Mouse (Mus musculus) MEL (cell line): ENCODE measurements around the gene Gm12394. TPM values are rescaled to one million over a fixed set of nuclear protein-coding genes. Genes with fewer than 3 reads are reported as not detected.
"Not testable (repeated sequence)": the region's sequence is repeated elsewhere in the genome, so short reads cannot be mapped to it uniquely, and the experiment has no call there.

Experiments used
- DNase-seq: peaks from one replicate; pipeline ENCODE4 v3.0.0; 2011; ENCODE audit warnings: low read depth, low spot score
- H3K27ac ChIP-seq: 2 replicates; pipeline ENCODE4 v1.5.1; 2012; ENCODE audit warnings: low read depth, mild to moderate bottlenecking, control low read depth, low read length, moderate library complexity; ENCODE audit not compliant: control insufficient read depth
- H3K27me3 ChIP-seq, 2 experiments: fragments of 150-350 bp in 1 of 2; sonication (generic) in 1 of 2; 2 replicates each; pipeline ENCODE4 v1.6.1; 2012; ENCODE audit warnings: low read length in 2 of 2, mild to moderate bottlenecking in 2 of 2, improper control_type of control experiment in 1 of 2, moderate library complexity in 1 of 2; ENCODE audit not compliant: insufficient read depth in 2 of 2, control insufficient read depth in 1 of 2
- H3K36me3 ChIP-seq, 2 experiments: 2 replicates each; pipeline ENCODE4 v1.6.1; 2012 to 2014; ENCODE audit warnings: low read length in 2 of 2, improper control_type of control experiment in 1 of 2, inconsistent platforms in 1 of 2, mild to moderate bottlenecking in 1 of 2; ENCODE audit not compliant: insufficient read depth in 2 of 2, control insufficient read depth in 1 of 2
- H3K4me1 ChIP-seq, 2 experiments: fragments of 150-350 bp in 1 of 2; sonication (generic) in 1 of 2; 2 replicates each; pipeline ENCODE4 v1.6.1; 2012; ENCODE audit warnings: low read length in 2 of 2, improper control_type of control experiment in 1 of 2, mild to moderate bottlenecking in 1 of 2; ENCODE audit not compliant: insufficient read depth in 2 of 2, control insufficient read depth in 1 of 2
- H3K4me3 ChIP-seq, 2 experiments: fragments of 150-350 bp in 1 of 2; sonication (generic) in 1 of 2; 2 replicates each; pipeline ENCODE4 v1.5.1; 2012; ENCODE audit warnings: low read depth in 2 of 2, low read length in 2 of 2, mild to moderate bottlenecking in 2 of 2, moderate library complexity in 2 of 2, control low read depth in 1 of 2, improper control_type of control experiment in 1 of 2; ENCODE audit not compliant: control insufficient read depth in 1 of 2, insufficient read depth in 1 of 2
- H3K79me2 ChIP-seq: 2 replicates; pipeline ENCODE4 v1.6.1; 2012; ENCODE audit warnings: mild to moderate bottlenecking, low read length, moderate library complexity; ENCODE audit not compliant: control insufficient read depth, poor library complexity, insufficient read depth
- H3K9ac ChIP-seq: 2 replicates; pipeline ENCODE4 v1.6.1; 2012; ENCODE audit warnings: low read depth, mild to moderate bottlenecking, control low read depth, low read length, moderate library complexity; ENCODE audit not compliant: control insufficient read depth, poor library complexity, severe bottlenecking
- H3K9me3 ChIP-seq: fragments of 150-350 bp; sonication (generic); replicated peaks from 2 replicates; pipeline ENCODE4 v1.6.1; 2012; ENCODE audit warnings: mild to moderate bottlenecking, low read length, improper control_type of control experiment, moderate library complexity; ENCODE audit not compliant: insufficient read depth
- EP300 ChIP-seq, 2 experiments: IDR thresholded peaks; 2 replicates each; pipeline ENCODE4 v1.6.1; 2011; ENCODE audit warnings: improper control_type of control experiment in 2 of 2, low read length in 2 of 2, low read depth in 1 of 2, mild to moderate bottlenecking in 1 of 2
- SMC3 ChIP-seq: IDR thresholded peaks from 2 replicates; pipeline ENCODE4 v1.6.1; 2011; ENCODE audit warnings: low read depth, low read length, improper control_type of control experiment
- TBP ChIP-seq: IDR thresholded peaks from 2 replicates; pipeline ENCODE4 v1.8.0; 2011; ENCODE audit warnings: low read depth, low read length, improper control_type of control experiment
- TCF12 ChIP-seq: IDR thresholded peaks from 2 replicates; pipeline ENCODE4 v1.6.1; 2014; ENCODE audit warnings: low read depth, mild to moderate bottlenecking, inconsistent platforms, low read length, improper control_type of control experiment, moderate library complexity
- polyA plus RNA-seq, 2 experiments: library from polyadenylated mRNA; stranded (reverse) in 1 of 2; unstranded in 1 of 2; fragments of >175 nt in 1 of 2; fragments of >200 nt in 1 of 2; gene quantifications; 2 replicates each; pipeline versions ENCODE4 v1.2.1 to v1.2.4; 2012; ENCODE audit warnings: low replicate concordance in 2 of 2, low read depth in 1 of 2; ENCODE audit not compliant: insufficient read length in 2 of 2, insufficient read depth in 1 of 2, missing spikeins in 1 of 2
- total RNA-seq: library from RNA; depleted of rRNA; stranded (reverse); fragments of 300-350 nt; gene quantifications from 2 replicates; pipeline ENCODE4 v1.2.3, GENCODE M21; 2012

Gene Gm12394
- total and polyA plus RNA-seq, 3 experiments, result 0.10 TPM; not detected in 2

GRCm38 (mm10) chr4:42867390-42867789, 10.8 kb upstream of the Gm12394 start:
- H3K36me3 ChIP-seq, result 0 out of 4 replicates have a peak, but pooled peaks cover 0 to 5% of the 10 kb centered on the region in 2 experiments
- no peaks in the 10 kb centered on the region for H3K9me3 ChIP-seq
- no peaks in the 10 kb centered on the region for H3K79me2 ChIP-seq
- peaks cover 2 to 4% of the 10 kb centered on the region in 2 experiments; a peak in 2 of 4 replicates for H3K4me1 ChIP-seq
- no peak overlapping the region for H3K9ac ChIP-seq
- TF ChIP-seq EP300 (IDR thresholded peaks at IDR 0.05; ENCODE audit: low read depth in 1 of 2, low read length in 2 of 2) (peak in 1 of 2 experiments; percentile 65; a peak in 2 of 4 replicates), TCF12 (peak; percentile 69; the same call in 1 of the 2 replicates), SMC3 (no peak), TBP (no peak)
- peak; percentile 23 for DNase-seq
- no peaks in the 10 kb centered on the region for H3K27me3 ChIP-seq
- no peak overlapping the region for H3K4me3 ChIP-seq
- H3K27ac ChIP-seq, result no peak overlapping the region

GRCm38 (mm10) chr4:42863487-42863886, 6.9 kb upstream of the Gm12394 start:
- H3K79me2 ChIP-seq, DNase-seq, H3K36me3 ChIP-seq, H3K4me1 ChIP-seq, H3K27ac ChIP-seq, H3K9ac ChIP-seq, H3K4me3 ChIP-seq, H3K27me3 ChIP-seq, H3K9me3 ChIP-seq: not testable (repeated sequence)

GRCm38 (mm10) chr4:42860483-42860882, 3.9 kb upstream of the Gm12394 start:
- not testable (repeated sequence) for H3K9ac ChIP-seq, H3K27me3 ChIP-seq, H3K9me3 ChIP-seq, H3K36me3 ChIP-seq, H3K79me2 ChIP-seq, DNase-seq, H3K4me3 ChIP-seq, H3K27ac ChIP-seq, H3K4me1 ChIP-seq

GRCm38 (mm10) chr4:42853788-42854187, 2.8 kb downstream of the Gm12394 start, which contains the start of gene Fam205a1:
Fam205a1 (minus strand) TSS chr4:42853888.
- H3K27me3 ChIP-seq, result not testable (repeated sequence)

GRCm38 (mm10) chr4:42773893-42774292, 82.7 kb downstream of the Gm12394 start, which contains the start of gene Ccl21a:
Ccl21a (minus strand) TSS chr4:42773993.
- H3K27ac ChIP-seq, H3K27me3 ChIP-seq, H3K36me3 ChIP-seq, DNase-seq, H3K79me2 ChIP-seq, H3K4me3 ChIP-seq, H3K4me1 ChIP-seq, H3K9me3 ChIP-seq, H3K9ac ChIP-seq: not testable (repeated sequence)

More at GRCm38 (mm10) chr4:42853788-42854187, 2.8 kb downstream of the Gm12394 start, which contains the start of gene Fam205a1:
- H3K27ac ChIP-seq, H3K4me1 ChIP-seq, H3K9ac ChIP-seq, H3K79me2 ChIP-seq, H3K36me3 ChIP-seq, H3K9me3 ChIP-seq, H3K4me3 ChIP-seq: not testable (repeated sequence)
- DNase-seq, result peak; percentile 1

- not testable (repeated sequence) for H3K27ac ChIP-seq, H3K36me3 ChIP-seq, H3K79me2 ChIP-seq, H3K27me3 ChIP-seq, H3K4me1 ChIP-seq, H3K4me3 ChIP-seq, H3K9ac ChIP-seq, H3K9me3 ChIP-seq, DNase-seq
Observed at GRCm38 (mm10) chr4:42756477-42756876, 100.1 kb downstream of the Gm12394 start, which contains the start of gene Ccl19. Ccl19 (minus strand) TSS chr4:42756577.

GRCm38 (mm10) chr4:42735245-42735644, 121.3 kb downstream of the Gm12394 start, which contains the start of gene 4930578G10Rik:
4930578G10Rik (plus strand) TSS chr4:42735545.
- H3K79me2 ChIP-seq, DNase-seq, H3K27me3 ChIP-seq, H3K4me3 ChIP-seq, H3K36me3 ChIP-seq, H3K9ac ChIP-seq, H3K9me3 ChIP-seq, H3K4me1 ChIP-seq, H3K27ac ChIP-seq: not testable (repeated sequence)
